Mouse (Mus musculus): ENCODE results near the gene Rab3gap2. TPM values are rescaled to one million over a fixed set of nuclear protein-coding genes. Genes with fewer than 3 reads are reported as not detected.

The Rab3gap2 gene
- polyA plus RNA-seq, 1 experiment from 2014 or later: 26.9 TPM

DNA sequence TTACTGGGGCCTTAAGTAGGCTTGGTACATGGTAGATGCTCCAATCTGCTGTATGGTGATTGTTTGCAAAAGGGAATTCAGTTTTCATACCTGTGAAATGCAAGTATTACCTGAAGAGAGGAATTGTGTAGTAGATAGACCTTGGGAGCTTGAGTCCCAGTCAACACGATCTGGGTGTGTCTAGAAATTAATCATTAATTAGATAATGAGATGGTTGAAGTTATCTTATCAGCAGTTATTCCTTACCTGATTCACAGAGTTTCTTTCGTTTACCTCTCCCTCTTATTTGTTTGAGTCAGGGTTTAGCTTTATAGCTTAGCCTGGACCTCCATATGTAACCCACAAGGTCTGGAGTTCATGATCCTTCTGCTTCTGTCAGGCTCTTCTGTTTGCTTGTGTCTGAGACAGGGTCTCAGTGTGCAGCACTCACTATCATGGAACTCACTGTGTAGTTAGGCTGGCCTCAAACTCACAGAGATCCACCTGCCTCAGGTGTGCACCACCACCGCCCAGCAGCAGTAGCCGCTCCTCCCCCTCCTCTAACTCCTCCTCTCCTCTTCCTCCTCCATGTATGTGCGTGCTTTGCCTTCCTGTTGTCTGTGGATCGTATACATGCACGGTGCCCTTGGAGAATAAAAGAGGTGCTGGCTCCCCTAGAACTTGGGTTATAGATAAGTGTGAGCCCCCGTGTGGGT lies 66.6 kb downstream of the Rab3gap2 start:
- WGBS: 97% methylated on average over 8 of the region's 8 CpGs
- peaks cover 47% of the 10 kb centered on the region for H3K36me3 ChIP-seq (replicated peaks)
- no peaks in the 10 kb centered on the region for H3K9me3 ChIP-seq
- H3K4me3 ChIP-seq: no peak overlapping the region
- H3K9ac ChIP-seq: no peak overlapping the region
- H3K27ac ChIP-seq: no peak overlapping the region
- no peaks in the 10 kb centered on the region for H3K4me1 ChIP-seq
- no peak for ATAC-seq (replicated peaks)
- H3K27me3 ChIP-seq (replicated peaks): no peaks in the 10 kb centered on the region
- H3K4me2 ChIP-seq: no peak overlapping the region

DNA sequence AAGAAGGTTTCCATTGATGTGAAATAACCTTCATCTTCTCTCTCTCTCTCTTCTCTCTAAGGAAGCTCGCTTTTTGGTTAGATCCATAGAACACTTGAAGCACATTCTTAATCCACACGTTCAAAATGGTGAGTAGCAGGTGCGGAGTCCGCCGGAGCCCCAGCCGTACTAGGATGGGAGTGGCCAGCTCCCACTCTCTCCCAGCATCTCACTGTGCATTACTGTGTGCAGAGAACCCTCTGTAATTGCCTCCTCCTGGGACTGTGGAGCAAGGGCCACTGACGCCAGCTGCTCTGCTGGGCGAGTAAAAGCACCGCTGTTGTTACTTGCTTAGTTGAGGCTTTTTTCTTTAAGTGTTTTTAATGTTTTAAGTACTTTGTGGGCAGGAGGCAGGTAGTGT lies 67.5 kb downstream of the Rab3gap2 start:
- Histone ChIP-seq H3K27me3 (replicated peaks) (no peaks in the 10 kb centered on the region), H3K4me1 (no peaks in the 10 kb centered on the region), H3K9me3 (no peaks in the 10 kb centered on the region), H3K9ac (no peak overlapping the region), H3K27ac (no peak overlapping the region), H3K36me3 (replicated peaks) (peaks cover 47% of the 10 kb centered on the region), H3K4me3 (no peak overlapping the region), H3K4me2 (no peak overlapping the region)
- ATAC-seq (replicated peaks): no peak
- WGBS: 89% methylated on average over 9 of the region's 9 CpGs

DNA sequence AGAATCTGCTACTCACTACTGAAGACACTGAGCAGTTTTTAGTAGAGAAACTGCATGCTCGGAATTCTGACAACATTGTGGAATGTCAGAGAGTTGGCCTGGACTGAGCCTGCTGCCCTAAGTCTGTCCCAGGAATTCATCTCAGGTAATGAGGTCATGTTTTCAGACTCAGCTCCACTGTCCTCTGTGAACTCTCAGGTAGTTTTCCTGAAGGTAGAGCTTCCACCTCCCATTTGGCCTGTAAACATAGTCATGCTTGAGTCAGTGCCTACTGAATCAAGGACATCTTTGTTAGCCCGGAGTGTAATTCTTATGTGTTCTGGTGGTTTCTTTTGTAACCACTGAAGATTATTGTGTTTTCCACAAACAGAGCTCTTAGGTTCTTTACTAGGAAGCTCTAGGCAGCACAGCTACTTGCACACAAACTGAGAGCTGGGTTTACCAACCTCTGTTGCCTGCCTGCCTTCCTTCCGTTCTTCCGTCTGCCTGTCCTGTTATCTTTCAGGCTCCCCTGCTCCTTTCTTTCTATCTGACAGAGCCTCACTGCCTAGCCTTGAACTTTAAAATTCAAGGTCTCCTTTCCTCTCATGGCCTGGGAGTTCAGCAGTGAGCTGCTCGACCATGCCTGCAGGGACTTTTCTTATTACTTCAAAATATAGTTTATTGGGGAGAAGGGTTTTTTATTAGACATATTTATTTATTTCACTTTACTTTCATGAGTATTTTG lies 71.1 kb downstream of the Rab3gap2 start:
- Histone ChIP-seq H3K4me3 (no peak overlapping the region), H3K9ac (no peak overlapping the region), H3K4me2 (no peak overlapping the region), H3K4me1 (no peaks in the 10 kb centered on the region), H3K27me3 (replicated peaks) (no peaks in the 10 kb centered on the region), H3K9me3 (no peaks in the 10 kb centered on the region), H3K27ac (no peak overlapping the region), H3K36me3 (replicated peaks) (peaks cover 58% of the 10 kb centered on the region)
- 84% methylated on average over 5 of the region's 5 CpGs for WGBS
- no peak for ATAC-seq (replicated peaks)

DNA sequence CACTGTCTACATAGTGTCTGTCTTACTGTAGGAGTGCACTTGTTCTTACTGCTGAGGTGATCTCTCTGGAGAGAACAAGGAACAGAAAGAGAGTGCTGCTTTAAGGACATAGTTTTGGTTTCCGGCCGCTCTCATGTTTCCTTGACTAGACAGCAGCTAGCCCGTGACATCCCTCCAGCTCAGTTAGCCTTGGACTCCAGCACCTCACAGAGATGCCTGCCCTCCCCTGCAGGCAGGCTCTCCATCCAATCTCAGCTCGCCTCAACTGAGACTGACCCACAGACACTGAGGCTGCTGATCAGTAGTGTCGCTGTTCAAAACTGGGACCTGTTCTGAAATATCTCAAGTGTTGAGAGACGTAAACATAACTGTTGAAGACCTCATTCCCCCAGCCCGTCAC lies 72.1 kb downstream of the Rab3gap2 start:
- ATAC-seq (replicated peaks): no peak
- Histone ChIP-seq H3K4me2 (no peak overlapping the region), H3K36me3 (replicated peaks) (peaks cover 62% of the 10 kb centered on the region), H3K4me3 (no peak overlapping the region), H3K9me3 (no peaks in the 10 kb centered on the region), H3K4me1 (no peaks in the 10 kb centered on the region), H3K9ac (no peak overlapping the region), H3K27me3 (replicated peaks) (no peaks in the 10 kb centered on the region), H3K27ac (no peak overlapping the region)
- 92% methylated on average over 7 of the region's 7 CpGs for WGBS

DNA sequence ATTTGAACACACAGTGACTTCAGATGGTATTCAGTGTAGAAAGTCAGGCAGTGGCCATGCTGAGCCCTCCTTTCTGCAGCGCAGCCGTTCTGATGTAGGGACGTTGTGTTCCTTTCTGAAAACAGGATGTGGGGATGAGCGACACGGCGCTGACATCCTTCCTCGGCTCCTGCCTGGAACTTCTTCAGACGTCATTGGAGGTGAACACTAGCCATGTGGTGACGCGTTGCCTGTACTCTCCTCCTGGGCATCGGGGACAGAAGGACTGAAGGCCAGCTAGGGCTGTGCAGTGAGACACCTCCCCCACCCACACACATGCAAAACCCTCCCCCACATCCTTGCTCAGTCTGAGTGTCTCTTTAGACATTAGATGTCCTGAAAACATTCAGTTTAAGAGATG lies 73.1 kb downstream of the Rab3gap2 start:
- H3K27me3 ChIP-seq (replicated peaks): no peaks in the 10 kb centered on the region
- H3K27ac ChIP-seq: no peak overlapping the region
- H3K36me3 ChIP-seq (replicated peaks): peaks cover 60% of the 10 kb centered on the region
- no peaks in the 10 kb centered on the region for H3K9me3 ChIP-seq
- H3K4me2 ChIP-seq: no peak overlapping the region
- no peak overlapping the region for H3K4me3 ChIP-seq
- no peak overlapping the region for H3K9ac ChIP-seq
- no peak for ATAC-seq (replicated peaks)
- WGBS: 94% methylated on average over 11 of the region's 11 CpGs
- no peaks in the 10 kb centered on the region for H3K4me1 ChIP-seq

DNA sequence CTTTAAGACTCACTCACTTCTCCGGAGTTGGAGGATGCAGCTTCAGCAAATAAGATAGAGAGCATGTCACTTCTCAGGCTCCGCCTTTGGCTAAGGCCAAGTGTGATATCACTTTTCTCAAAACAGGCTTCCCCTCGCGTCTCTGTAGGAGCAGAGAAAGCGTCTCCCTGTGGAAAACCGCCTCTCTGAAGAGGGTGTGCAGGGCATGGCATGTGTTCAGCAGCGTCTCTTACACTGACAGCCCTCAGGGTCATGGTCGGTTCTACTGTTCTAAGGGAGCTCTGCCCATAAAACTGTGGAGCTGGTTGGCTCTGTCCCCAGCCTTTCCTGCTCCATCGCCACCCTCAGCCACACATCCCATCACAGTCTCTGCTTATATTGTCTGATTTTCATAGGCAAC lies 75.4 kb downstream of the Rab3gap2 start:
- H3K9me3 ChIP-seq: no peaks in the 10 kb centered on the region
- no peak for ATAC-seq (replicated peaks)
- no peak overlapping the region for H3K4me3 ChIP-seq
- no peaks in the 10 kb centered on the region for H3K4me1 ChIP-seq
- WGBS: 92% methylated on average over 9 of the region's 9 CpGs
- H3K9ac ChIP-seq: no peak overlapping the region
- no peaks in the 10 kb centered on the region for H3K27me3 ChIP-seq (replicated peaks)
- H3K27ac ChIP-seq: no peak overlapping the region
- H3K36me3 ChIP-seq (replicated peaks): peaks cover 65% of the 10 kb centered on the region
- no peak overlapping the region for H3K4me2 ChIP-seq

DNA sequence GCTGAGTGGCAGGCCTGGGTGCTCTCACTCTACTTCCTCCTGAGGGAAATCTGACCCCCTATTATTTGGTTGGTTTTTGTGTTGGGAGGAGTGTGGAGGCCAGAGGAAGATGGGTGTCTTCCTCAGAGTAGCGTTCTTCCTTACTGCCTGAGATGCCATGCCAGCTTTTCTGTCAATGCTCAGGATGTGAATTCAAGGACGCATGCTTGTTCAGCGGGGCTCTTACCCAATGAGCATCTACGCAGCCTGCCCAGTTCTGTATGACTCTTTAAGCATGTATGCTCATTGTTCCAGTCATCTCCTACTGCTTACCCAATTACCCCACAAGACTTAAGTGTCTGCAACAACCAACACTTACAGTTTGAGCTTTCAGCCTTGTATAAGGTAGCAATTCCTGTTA lies 76.7 kb downstream of the Rab3gap2 start:
- Histone ChIP-seq H3K4me2 (no peak overlapping the region), H3K4me3 (no peak overlapping the region), H3K9ac (no peak overlapping the region), H3K36me3 (replicated peaks) (peaks cover 67% of the 10 kb centered on the region), H3K9me3 (no peaks in the 10 kb centered on the region), H3K4me1 (0 out of 2 replicates have a peak, but pooled peaks cover 3% of the 10 kb centered on the region), H3K27me3 (replicated peaks) (no peaks in the 10 kb centered on the region), H3K27ac (no peak overlapping the region)
- WGBS: 96% methylated on average over 4 of the region's 4 CpGs
- no peak for ATAC-seq (replicated peaks)

DNA sequence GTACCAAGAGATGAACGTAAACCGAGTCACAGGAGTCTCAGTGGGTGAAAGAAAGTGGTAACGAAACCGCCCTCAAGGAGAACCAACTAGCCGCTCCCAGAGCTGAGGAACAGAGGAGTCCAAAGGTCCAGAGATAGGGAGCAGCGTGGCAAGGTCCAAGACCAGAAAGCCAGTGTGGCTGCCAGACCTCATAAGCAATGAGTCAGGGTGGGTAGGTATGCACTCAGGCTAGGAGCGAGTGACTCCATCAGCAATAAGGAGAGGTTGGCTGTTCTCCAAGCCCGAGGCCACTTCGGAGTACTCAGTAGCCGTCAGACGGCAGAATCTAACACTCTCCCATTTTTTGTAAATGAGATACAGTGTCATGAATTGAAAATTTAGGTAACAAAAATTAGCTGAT lies 78.9 kb downstream of the Rab3gap2 start:
- Histone ChIP-seq H3K4me1 (0 out of 2 replicates have a peak, but pooled peaks cover 3% of the 10 kb centered on the region), H3K27me3 (replicated peaks) (no peaks in the 10 kb centered on the region), H3K4me2 (no peak overlapping the region), H3K9me3 (no peaks in the 10 kb centered on the region), H3K4me3 (no peak overlapping the region), H3K36me3 (replicated peaks) (peaks cover 70% of the 10 kb centered on the region), H3K27ac (no peak overlapping the region), H3K9ac (no peak overlapping the region)
- 96% methylated on average over 11 of the region's 11 CpGs for WGBS
- no peak for ATAC-seq (replicated peaks)

DNA sequence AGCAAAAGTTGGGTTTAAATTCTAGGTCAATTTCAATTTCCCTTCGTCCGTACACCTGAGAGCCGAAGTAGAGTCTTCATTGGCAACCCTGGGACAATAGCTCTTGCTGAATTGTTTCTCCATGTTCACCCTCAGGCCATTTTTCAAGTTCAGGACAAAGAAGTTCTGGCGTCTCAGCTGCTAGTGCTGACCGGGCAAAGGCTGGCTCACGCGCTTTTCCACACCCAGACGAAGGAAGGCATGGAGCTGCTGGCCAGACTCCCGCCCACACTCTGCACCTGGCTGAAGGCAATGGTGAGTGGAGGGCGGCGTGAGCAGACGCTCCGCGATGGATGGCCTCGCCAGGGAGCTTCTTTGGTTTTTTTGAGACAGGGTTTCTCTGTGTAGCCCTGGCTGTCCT lies 79.3 kb downstream of the Rab3gap2 start:
- no peak overlapping the region for H3K4me2 ChIP-seq
- H3K4me1 ChIP-seq: 0 out of 2 replicates have a peak, but pooled peaks cover 3% of the 10 kb centered on the region
- no peak for ATAC-seq (replicated peaks)
- H3K36me3 ChIP-seq (replicated peaks): peaks cover 68% of the 10 kb centered on the region
- H3K9ac ChIP-seq: no peak overlapping the region
- H3K4me3 ChIP-seq: no peak overlapping the region
- no peak overlapping the region for H3K27ac ChIP-seq
- no peaks in the 10 kb centered on the region for H3K27me3 ChIP-seq (replicated peaks)
- H3K9me3 ChIP-seq: no peaks in the 10 kb centered on the region
- 97% methylated on average over 15 of the region's 15 CpGs for WGBS

DNA sequence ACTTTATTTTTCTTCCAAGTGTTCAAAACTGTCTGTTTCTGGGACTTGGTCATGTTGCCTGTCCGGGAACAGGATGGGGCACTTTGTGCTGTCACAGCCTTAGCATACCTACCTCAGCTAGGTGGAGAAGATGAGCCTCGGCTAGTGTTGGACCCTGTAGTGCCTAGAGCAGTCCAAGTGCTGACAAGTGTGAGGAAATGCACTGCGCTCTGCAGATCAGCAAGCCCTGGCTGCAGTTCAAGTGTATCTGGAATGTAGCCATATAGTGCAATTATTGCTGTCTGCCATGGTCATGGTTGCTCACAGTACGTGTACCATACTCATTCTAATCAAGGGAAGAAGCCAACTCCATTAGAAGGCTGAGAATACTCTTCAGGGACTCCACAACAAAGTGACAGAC lies 80.8 kb downstream of the Rab3gap2 start:
- WGBS: 75% methylated on average over 4 of the region's 4 CpGs
- H3K36me3 ChIP-seq (replicated peaks): peaks cover 56% of the 10 kb centered on the region
- no peaks in the 10 kb centered on the region for H3K9me3 ChIP-seq
- 0 out of 2 replicates have a peak, but pooled peaks cover 3% of the 10 kb centered on the region for H3K4me1 ChIP-seq
- ATAC-seq (replicated peaks): no peak; the same call in 1 of the 2 replicates
- H3K27ac ChIP-seq: no peak overlapping the region
- no peak overlapping the region for H3K4me2 ChIP-seq
- no peak overlapping the region for H3K4me3 ChIP-seq
- no peak overlapping the region for H3K9ac ChIP-seq
- no peaks in the 10 kb centered on the region for H3K27me3 ChIP-seq (replicated peaks)

DNA sequence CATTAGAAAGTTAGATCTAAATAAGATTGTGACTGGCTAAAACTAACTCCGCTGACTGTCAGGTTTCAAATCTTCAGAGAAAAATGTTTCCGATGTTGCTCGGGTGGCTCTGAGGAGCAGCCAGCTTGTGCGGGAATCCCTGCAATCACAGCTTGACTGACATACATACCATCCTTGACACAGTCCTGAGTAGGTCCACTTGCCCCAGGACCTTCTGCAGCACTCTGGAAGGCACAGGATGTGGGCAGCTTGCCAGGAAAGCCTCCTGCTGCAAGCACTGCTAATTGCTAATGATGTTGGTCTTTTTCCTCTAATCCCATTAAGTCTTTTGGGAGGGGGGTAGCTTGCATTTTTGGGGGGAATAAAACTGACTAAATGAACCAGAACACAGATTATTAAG lies 81.3 kb downstream of the Rab3gap2 start:
- no peak overlapping the region for H3K4me2 ChIP-seq
- H3K27me3 ChIP-seq (replicated peaks): no peaks in the 10 kb centered on the region
- no peak for ATAC-seq (replicated peaks)
- H3K36me3 ChIP-seq (replicated peaks): peaks cover 54% of the 10 kb centered on the region
- H3K4me3 ChIP-seq: no peak overlapping the region
- H3K9ac ChIP-seq: no peak overlapping the region
- no peak overlapping the region for H3K27ac ChIP-seq
- H3K4me1 ChIP-seq: 0 out of 2 replicates have a peak, but pooled peaks cover 3% of the 10 kb centered on the region
- no peaks in the 10 kb centered on the region for H3K9me3 ChIP-seq
- WGBS: 74% methylated on average over 4 of the region's 4 CpGs

DNA sequence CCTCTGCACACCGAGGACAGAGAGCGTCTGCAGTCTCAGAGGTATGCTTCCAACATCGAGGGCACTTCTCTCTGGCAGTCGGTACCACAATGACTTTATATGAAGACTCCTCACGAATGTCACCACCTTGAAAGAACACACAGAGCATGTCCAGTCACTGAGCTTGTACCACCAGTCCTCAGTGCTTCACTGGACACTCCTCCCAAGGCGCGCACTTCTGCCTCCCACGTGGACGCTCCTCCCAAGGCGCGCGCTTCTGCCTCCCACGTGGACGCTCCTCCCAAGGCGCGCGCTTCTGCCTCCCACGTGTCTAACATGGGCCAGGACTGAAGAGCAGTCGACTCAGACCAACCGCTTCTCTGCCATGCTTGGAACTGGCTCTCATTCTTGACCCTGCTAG lies 83.1 kb downstream of the Rab3gap2 start:
- Histone ChIP-seq H3K9me3 (no peaks in the 10 kb centered on the region), H3K9ac (no peak overlapping the region), H3K4me2 (no peak overlapping the region), H3K27me3 (replicated peaks) (no peaks in the 10 kb centered on the region), H3K36me3 (replicated peaks) (peaks cover 43% of the 10 kb centered on the region), H3K4me1 (0 out of 2 replicates have a peak, but pooled peaks cover 3% of the 10 kb centered on the region), H3K4me3 (no peak overlapping the region), H3K27ac (no peak overlapping the region)
- WGBS: 93% methylated on average over 20 of the region's 20 CpGs
- ATAC-seq (replicated peaks): no peak

DNA sequence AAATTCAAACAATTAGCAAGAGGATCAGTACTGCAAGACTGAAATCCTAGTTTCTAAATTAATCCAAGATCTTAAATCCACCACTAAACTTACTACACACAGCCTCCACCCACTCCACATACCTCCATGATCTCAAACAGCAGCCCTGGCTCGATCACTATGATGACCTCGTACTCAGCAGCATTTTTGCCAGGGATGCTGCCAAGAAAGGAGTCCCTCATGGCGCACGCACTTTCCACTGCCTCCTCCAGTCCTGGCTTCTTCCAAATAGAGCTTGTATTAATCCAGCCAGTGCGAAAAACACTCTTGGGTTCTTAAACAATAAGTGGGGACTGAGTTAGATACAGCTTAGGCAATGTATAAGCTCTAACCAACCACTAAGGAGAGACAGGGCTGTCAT lies 85.3 kb downstream of the Rab3gap2 start:
- WGBS: 90% methylated on average over 5 of the region's 5 CpGs
- H3K4me3 ChIP-seq: no peak overlapping the region
- H3K9me3 ChIP-seq: no peaks in the 10 kb centered on the region
- H3K9ac ChIP-seq: no peak overlapping the region
- no peak overlapping the region for H3K4me2 ChIP-seq
- ATAC-seq (replicated peaks): no peak
- 0 out of 2 replicates have a peak, but pooled peaks cover 3% of the 10 kb centered on the region for H3K4me1 ChIP-seq
- H3K27ac ChIP-seq: no peak overlapping the region
- peaks cover 40% of the 10 kb centered on the region for H3K36me3 ChIP-seq (replicated peaks)
- H3K27me3 ChIP-seq (replicated peaks): no peaks in the 10 kb centered on the region

Data from midbrain, embryonic 15.5 days (tissue).